Mouse (Mus musculus) skeletal muscle tissue, adult 2 months (tissue): ENCODE results near the gene Cdk10.

Experiments used
- DNase-seq: peaks from one replicate; pipeline ENCODE4 v3.0.0-alpha.2; 2012; ENCODE audit warnings: low read depth, low spot score

Gene Cdk10

DNA sequence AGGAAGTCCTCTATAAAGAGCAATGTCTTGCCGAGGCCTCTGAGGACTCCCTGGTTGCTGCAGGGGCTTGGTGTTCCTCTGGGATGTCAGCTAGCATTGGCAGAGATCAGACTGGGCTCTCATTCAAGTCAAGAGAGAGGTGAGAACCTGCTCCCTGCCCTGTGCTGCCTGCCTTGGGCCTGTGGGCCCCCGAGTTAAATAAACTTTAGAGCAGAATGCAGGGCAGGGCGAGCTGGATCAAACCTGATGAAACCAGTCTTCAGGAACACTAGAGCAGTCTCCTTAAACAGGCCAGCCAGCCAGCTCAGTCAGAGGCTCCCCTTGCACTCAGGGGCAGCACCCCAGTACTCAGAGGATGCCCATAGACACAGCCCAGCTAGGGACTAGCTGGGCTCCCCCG lies 47.3 kb downstream of the Cdk10 start:
- DNase-seq = no peak

GRCm38 (mm10) chr8:123274447-123274846 lies 49.8 kb downstream of the Cdk10 start:
- no peak for DNase-seq

GRCm38 (mm10) chr8:123275096-123275495 lies 50.5 kb downstream of the Cdk10 start:
- no peak for DNase-seq

DNA sequence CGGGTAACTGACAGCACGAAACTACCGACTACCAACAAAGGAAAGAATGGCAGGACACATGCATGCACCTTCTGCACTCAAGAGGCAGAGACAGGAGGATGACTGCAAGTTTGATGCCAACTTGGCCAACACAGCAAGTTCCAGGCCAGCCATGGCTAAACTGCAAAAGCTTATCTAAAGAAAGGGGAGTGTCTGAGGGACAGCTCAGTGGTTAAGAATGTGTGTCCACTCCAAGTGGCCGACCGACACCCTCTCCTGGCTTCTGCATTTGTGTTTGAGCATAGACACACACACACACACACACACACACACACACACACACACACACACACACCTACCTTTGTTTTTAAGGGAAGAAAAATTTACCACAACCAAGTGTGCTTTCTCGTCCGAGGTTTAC lies 53.8 kb downstream of the Cdk10 start:
- no peak for DNase-seq

- no peak for DNase-seq
Measured at GRCm38 (mm10) chr8:123279828-123280227, 55.2 kb downstream of the Cdk10 start.

DNA sequence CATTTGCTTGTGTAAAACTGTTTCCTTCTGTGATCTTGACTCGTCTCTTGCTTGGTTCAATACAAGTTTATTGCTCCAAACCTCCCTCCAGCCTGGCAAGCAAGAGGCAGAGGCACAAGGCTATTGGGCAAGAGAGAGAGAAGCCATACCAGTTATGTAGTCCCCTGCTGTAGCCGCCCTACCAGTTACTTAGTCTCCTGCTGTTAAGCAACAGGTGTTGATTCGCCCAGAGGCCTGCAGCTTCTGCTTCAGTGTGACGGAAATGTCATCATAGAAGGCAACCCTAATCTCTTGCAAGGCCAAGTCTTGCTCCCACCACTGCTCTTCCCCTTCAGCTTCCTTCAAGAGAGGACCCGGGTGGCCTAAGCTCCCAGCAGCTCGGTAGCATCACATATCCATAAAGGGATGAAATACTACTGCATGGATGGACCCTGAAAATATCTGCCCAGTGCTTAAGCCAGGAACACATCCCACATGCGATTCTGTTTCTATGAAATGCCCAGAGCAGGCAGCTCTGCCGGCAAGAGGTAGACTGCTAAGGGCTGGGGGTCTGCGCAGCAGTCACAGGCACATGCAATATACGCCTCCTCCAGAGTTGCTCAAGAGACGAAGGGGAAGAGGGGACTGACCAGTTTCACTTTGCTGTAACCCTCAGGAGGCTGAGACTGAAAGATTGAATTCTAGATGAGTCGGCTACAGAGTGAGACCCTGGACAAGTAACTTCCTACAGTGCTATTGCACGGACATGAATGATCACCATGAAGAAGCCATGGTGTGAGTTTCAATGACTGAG lies 55.9 kb downstream of the Cdk10 start:
- no peak for DNase-seq
